Mouse (Mus musculus) spleen, adult 18-20 months (tissue): ENCODE results near the gene Tctex1d4.

ENCODE experiments used
- DNase-seq, 2 experiments: peaks; one replicate each; pipeline ENCODE4 v3.0.0; 2022; ENCODE audit warnings: mixed read lengths in 2 of 2

Gene Tctex1d4

GRCm38 (mm10) chr4:117140613-117141012, 14.0 kb downstream of the Tctex1d4 start:
- no peak for DNase-seq

GRCm38 (mm10) chr4:117143023-117143422, 16.4 kb downstream of the Tctex1d4 start:
- DNase-seq = no peak

GRCm38 (mm10) chr4:117145248-117145647, 18.7 kb downstream of the Tctex1d4 start:
- no peak for DNase-seq

GRCm38 (mm10) chr4:117146176-117146575, 19.6 kb downstream of the Tctex1d4 start:
- DNase-seq = peak; percentile 71 to 88

GRCm38 (mm10) chr4:117148047-117148713, 21.6 kb downstream of the Tctex1d4 start:
- DNase-seq = no peak

- DNase-seq = no peak
Measured at GRCm38 (mm10) chr4:117148815-117149214, 22.2 kb downstream of the Tctex1d4 start.

GRCm38 (mm10) chr4:117149291-117150211, 23.0 kb downstream of the Tctex1d4 start:
- DNase-seq = no peak

GRCm38 (mm10) chr4:117150212-117150733, 23.7 kb downstream of the Tctex1d4 start:
- no peak for DNase-seq

GRCm38 (mm10) chr4:117151416-117151815, 24.8 kb downstream of the Tctex1d4 start:
- no peak for DNase-seq

GRCm38 (mm10) chr4:117152714-117153113, 26.1 kb downstream of the Tctex1d4 start:
- no peak for DNase-seq

- DNase-seq = no peak
Measured at GRCm38 (mm10) chr4:117155020-117155791, 28.6 kb downstream of the Tctex1d4 start.

GRCm38 (mm10) chr4:117155792-117156355, 29.3 kb downstream of the Tctex1d4 start, which contains the start of gene Rps8:
Rps8 (minus strand) TSS chr4:117156243.
- DNase-seq = peak; percentile 77 to 81

GRCm38 (mm10) chr4:117156372-117156771, 29.8 kb downstream of the Tctex1d4 start:
- no peak for DNase-seq

- no peak for DNase-seq
Measured at GRCm38 (mm10) chr4:117159666-117160065, 33.1 kb downstream of the Tctex1d4 start.

- no peak for DNase-seq
Measured at GRCm38 (mm10) chr4:117161183-117161582, 34.6 kb downstream of the Tctex1d4 start.

GRCm38 (mm10) chr4:117169936-117170335, 43.3 kb downstream of the Tctex1d4 start:
- no peak for DNase-seq
